In genomic region chr11:120304886-120305534, GRCm38 (mm10) we compare ENCODE assay signal across 8 mouse cellular contexts. TPM values are rescaled to one million over a fixed set of nuclear protein-coding genes. Genes with fewer than 3 reads are reported as not detected.
DNase-seq lines count a peak whose midpoint lies in the region; ATAC-seq lines count a peak whose summit lies in the region.

No protein-coding gene starts in this region.

- peak overlapping the region; percentile 98 for H3K27ac ChIP-seq in hindbrain, embryonic 10.5 days

- peak overlapping the region; percentile 63 for H3K4me3 ChIP-seq in hindbrain, embryonic 10.5 days

- peaks cover 34% of the 10 kb centered on the region for H3K27me3 ChIP-seq in hindbrain, embryonic 10.5 days (ENCODE audit: insufficient read depth, poor library complexity, severe bottlenecking)

- peaks cover 66% of the 10 kb centered on the region for H3K4me1 ChIP-seq in hindbrain, embryonic 10.5 days (replicated peaks)

- DNase-seq in NIH3T3 (ENCODE audit: low read depth): peak; percentile 98
- peak; percentile 91 for DNase-seq in cerebellum, adult 9-10 months
- peak; percentile 99 for DNase-seq in hindbrain, embryonic 10.5 days (ENCODE audit: low spot score)
- peak; percentile 78 to 85 for DNase-seq in layer of hippocampus, postnatal 10 days (ENCODE audit: low spot score in 2 of 2)
- peak; percentile 91 for DNase-seq in lung, postnatal 10 days
- DNase-seq in ovary, postnatal 14 days (ENCODE audit: low spot score): peak; percentile 58
- DNase-seq in thymus, postnatal 10 days (ENCODE audit: low spot score in 2 of 2): peak; percentile 90

- no peaks in the 10 kb centered on the region for H3K9me3 ChIP-seq in hindbrain, embryonic 10.5 days

- peak; percentile 85 for ATAC-seq in frontal cortex, adult (ENCODE audit: low TSS enrichment)

- WGBS in hindbrain, embryonic 10.5 days: under 1% methylated on average over 53 of the region's 53 CpGs

- H3K36me3 ChIP-seq in hindbrain, embryonic 10.5 days: no peaks in the 10 kb centered on the region

RNA-seq across cellular contexts. Expression of gene Actg1, which starts 43.3 kb away (rescaled TPM):
- polyA plus RNA-seq in hindbrain, embryonic 10.5 days (2016; fragmentation: Nextera tagmentation; extraction: Ambion mirVana): 3,119 and 3,536 TPM in 2 replicates
- 1,000 to 10,000 TPM; 2,523 to 2,576 TPM for total RNA-seq in layer of hippocampus, postnatal 10 days (2021)

RNA-seq across cellular contexts. Expression of gene Fscn2, which starts 56.3 kb away (rescaled TPM):
- 0.50 and 0.77 TPM in 2 replicates for polyA plus RNA-seq in hindbrain, embryonic 10.5 days (2016; fragmentation: Nextera tagmentation; extraction: Ambion mirVana)
- total RNA-seq in layer of hippocampus, postnatal 10 days (2021): not detected

Comparison
In these comparisons a context has a peak if more than half of its experiments do, and no peak if none do; other contexts are left out.
1. Peak in every context shown above with its lines: DNase-seq, ATAC-seq, H3K4me3 ChIP-seq and H3K27ac ChIP-seq.